Mouse (Mus musculus) limb, embryonic 14.5 days (tissue): Measurements from ENCODE around the gene Zfp672. TPM values are rescaled to one million over a fixed set of nuclear protein-coding genes. Genes with fewer than 3 reads are reported as not detected.
"Not testable (repeated sequence)": the region's sequence is repeated elsewhere in the genome, so short reads cannot be mapped to it uniquely, and the experiment has no call there.

Experiments
- ATAC-seq: fragments of 200-750 bp; cut with Nextera tagmentation; 2 replicates; pipeline ENCODE4 v1.8.0; 2017; ENCODE audit warnings: low read depth, moderate number of reproducible peaks, moderate TSS enrichment; ENCODE audit not compliant: low FRiP score
- DNase-seq: peaks from one replicate; pipeline ENCODE4 v3.0.0-alpha.2; 2015; ENCODE audit warnings: low spot score
- H3K27ac ChIP-seq: fragments of 300-500 bp; sonication (generic); replicated peaks from 2 replicates; pipeline ENCODE4 v1.5.1; 2014; ENCODE audit warnings: low read depth, mild to moderate bottlenecking, low read length, moderate library complexity, mixed read lengths
- H3K27me3 ChIP-seq: fragments of 300-500 bp; sonication (generic); 2 replicates; pipeline ENCODE4 v1.6.1; 2014; ENCODE audit warnings: low read length, mixed read lengths; ENCODE audit not compliant: control insufficient read depth, insufficient read depth
- H3K36me3 ChIP-seq: fragments of 300-500 bp; sonication (generic); 2 replicates; pipeline ENCODE4 v1.6.1; 2014; ENCODE audit warnings: mild to moderate bottlenecking, low read length, moderate library complexity, mixed read lengths; ENCODE audit not compliant: control insufficient read depth, insufficient read depth
- H3K4me1 ChIP-seq: fragments of 300-500 bp; sonication (generic); 2 replicates; pipeline ENCODE4 v1.6.1; 2014; ENCODE audit warnings: antibody characterized with exemption, low read length, mixed read lengths; ENCODE audit not compliant: control insufficient read depth, insufficient read depth
- H3K4me2 ChIP-seq: fragments of 300-500 bp; sonication (generic); replicated peaks from 2 replicates; pipeline ENCODE4 v1.6.1; 2014; ENCODE audit warnings: low read depth, mild to moderate bottlenecking, low read length, moderate library complexity; ENCODE audit not compliant: severe bottlenecking
- H3K4me3 ChIP-seq: fragments of 300-500 bp; sonication (generic); replicated peaks from 2 replicates; pipeline ENCODE4 v1.5.1; 2014; ENCODE audit warnings: low read length
- H3K9ac ChIP-seq: fragments of 300-500 bp; sonication (generic); 2 replicates; pipeline ENCODE4 v1.6.1; 2014; ENCODE audit warnings: mild to moderate bottlenecking, low read depth, low read length, moderate library complexity; ENCODE audit not compliant: severe bottlenecking
- H3K9me3 ChIP-seq: fragments of 300-500 bp; sonication (generic); 2 replicates; pipeline ENCODE4 v1.6.1; 2016; ENCODE audit warnings: low read length; ENCODE audit not compliant: control insufficient read depth
- POLR2A ChIP-seq: fragments of 200-500 bp; IDR thresholded peaks from 2 replicates; pipeline ENCODE4 v1.8.0; 2012; ENCODE audit warnings: inconsistent platforms, mild to moderate bottlenecking, moderate library complexity, borderline replicate concordance; ENCODE audit not compliant: insufficient read depth, insufficient read length; ENCODE audit errors: extremely low read depth
- WGBS: fragments of 180-500 bp; shearing (Covaris S2); extraction: QIAGEN DNeasy Blood & Tissue Kit; methylation state at CpG from one replicate; pipeline ENCODE4 v1.1.7; 2014; 5-methylcytosine and 5-hydroxymethylcytosine counted together
- polyA plus RNA-seq, 2 experiments: library from polyadenylated mRNA; depleted of rRNA in 1 of 2; stranded (reverse) in 1 of 2; unstranded in 1 of 2; fragments of >200 nt; fragmentation: Nextera tagmentation in 1 of 2; extraction: Ambion mirVana in 1 of 2; gene quantifications; 2 replicates each; pipeline versions ENCODE4 v1.2.1 to v1.2.3; 2012 to 2014

Gene Zfp672
- polyA plus RNA-seq, 2 experiments, result 35.2 to 42.4 TPM

GRCm38 (mm10) chr11:58315536-58316168 lies 14.5 kb downstream of the Zfp672 start:
- 91% methylated on average over 5 of the region's 5 CpGs for WGBS

GRCm38 (mm10) chr11:58314069-58314468 lies 16.1 kb downstream of the Zfp672 start:
- DNase-seq, result no peak
- Histone ChIP-seq H3K9ac (no peak overlapping the region), H3K4me1 (no peaks in the 10 kb centered on the region), H3K4me3 (no peak overlapping the region), H3K27me3 (no peaks in the 10 kb centered on the region), H3K27ac (no peak overlapping the region), H3K36me3 (peaks cover 31% of the 10 kb centered on the region), H3K4me2 (no peak overlapping the region), H3K9me3 (no peaks in the 10 kb centered on the region)
- 81% methylated on average over 6 of the region's 6 CpGs for WGBS
- no peak for ATAC-seq
- no peak for TF ChIP-seq POLR2A

More at GRCm38 (mm10) chr11:58315536-58316168, 14.5 kb downstream of the Zfp672 start:
- Histone ChIP-seq H3K4me2 (no peak overlapping the region), H3K4me1 (no peaks in the 10 kb centered on the region), H3K9ac (no peak overlapping the region), H3K27ac (no peak overlapping the region), H3K9me3 (no peaks in the 10 kb centered on the region), H3K4me3 (no peak overlapping the region), H3K36me3 (peaks cover 34% of the 10 kb centered on the region), H3K27me3 (no peaks in the 10 kb centered on the region)
- ATAC-seq (no peak), DNase-seq (no peak)
- no peak for TF ChIP-seq POLR2A

GRCm38 (mm10) chr11:58308661-58309060 lies 21.5 kb downstream of the Zfp672 start:
- no peaks in the 10 kb centered on the region for H3K27me3 ChIP-seq
- no peak overlapping the region for H3K9ac ChIP-seq
- no peak for DNase-seq
- H3K9me3 ChIP-seq, result no peaks in the 10 kb centered on the region
- TF ChIP-seq POLR2A, result no peak
- ATAC-seq, result no peak
- H3K4me2 ChIP-seq, result no peak overlapping the region
- no peak overlapping the region for H3K4me3 ChIP-seq
- peaks cover 12% of the 10 kb centered on the region for H3K4me1 ChIP-seq
- H3K36me3 ChIP-seq, result no peaks in the 10 kb centered on the region
- 92% methylated on average over 9 of the region's 9 CpGs for WGBS
- no peak overlapping the region for H3K27ac ChIP-seq

- no peak for TF ChIP-seq POLR2A
- peak overlapping the region; percentile 49 for H3K4me3 ChIP-seq
- no peaks in the 10 kb centered on the region for H3K27me3 ChIP-seq
- no peaks in the 10 kb centered on the region for H3K36me3 ChIP-seq
- no peaks in the 10 kb centered on the region for H3K9me3 ChIP-seq
- peaks cover 15% of the 10 kb centered on the region for H3K4me1 ChIP-seq
- H3K9ac ChIP-seq, result peak overlapping the region; percentile 64
- peak overlapping the region; percentile 73 for H3K27ac ChIP-seq
- ATAC-seq (peak; percentile 60), DNase-seq (peak; percentile 75)
- H3K4me2 ChIP-seq, result peak overlapping the region; percentile 88
- WGBS, result 0% methylated on average over 37 of the region's 42 CpGs
These were observed 22.6 kb downstream of the Zfp672 start for GRCm38 (mm10) chr11:58307411-58308080.

GRCm38 (mm10) chr11:58306860-58307308 lies 23.3 kb downstream of the Zfp672 start, which contains the start of gene Zfp692:
Gene Zfp692, plus strand, starts transcription at chr11:58307069.
- DNase-seq (peak; percentile 96), ATAC-seq (peak; percentile 66)
- under 1% methylated on average over 34 of the region's 34 CpGs for WGBS
- Histone ChIP-seq H3K4me3 (peak within 1 kb of the TSS; percentile 49), H3K4me1 (peaks cover 15% of the 10 kb centered on the region), H3K4me2 (peak within 1 kb of the TSS; percentile 88), H3K27me3 (no peaks in the 10 kb centered on the region), H3K9me3 (no peaks in the 10 kb centered on the region), H3K36me3 (no peaks in the 10 kb centered on the region), H3K9ac (peak within 1 kb of the TSS; percentile 64), H3K27ac (peak within 1 kb of the TSS; percentile 73)
- no peak for TF ChIP-seq POLR2A

- H3K9ac ChIP-seq, H3K36me3 ChIP-seq, H3K4me3 ChIP-seq, H3K9me3 ChIP-seq, H3K4me2 ChIP-seq, H3K27me3 ChIP-seq, ATAC-seq, DNase-seq, H3K27ac ChIP-seq: not testable (repeated sequence)
- H3K4me1 ChIP-seq, result peaks cover 21% of the 10 kb centered on the region
- whole genome bisulfite sequencing, result 93% methylated on average over 8 of the region's 8 CpGs
These were observed 24.8 kb downstream of the Zfp672 start for GRCm38 (mm10) chr11:58305299-58305698.
